Mouse (Mus musculus): ENCODE results near the gene Cmtm4.

GRCm38 (mm10) chr8:104436591-104436990 lies 41.0 kb upstream of the Cmtm4 start:
- no peak for TF ChIP-seq CTCF (IDR thresholded peaks at IDR 0.05; ENCODE audit: low read depth, low read length)
- no peak for TF ChIP-seq POLR2A (IDR thresholded peaks at IDR 0.05; ENCODE audit: insufficient read depth, low read length)
- TF ChIP-seq EP300 (IDR thresholded peaks at IDR 0.05; ENCODE audit: insufficient read depth, low read depth, low read length): no peak
